Mouse (Mus musculus): ENCODE data around the gene Ankub1.

DNA sequence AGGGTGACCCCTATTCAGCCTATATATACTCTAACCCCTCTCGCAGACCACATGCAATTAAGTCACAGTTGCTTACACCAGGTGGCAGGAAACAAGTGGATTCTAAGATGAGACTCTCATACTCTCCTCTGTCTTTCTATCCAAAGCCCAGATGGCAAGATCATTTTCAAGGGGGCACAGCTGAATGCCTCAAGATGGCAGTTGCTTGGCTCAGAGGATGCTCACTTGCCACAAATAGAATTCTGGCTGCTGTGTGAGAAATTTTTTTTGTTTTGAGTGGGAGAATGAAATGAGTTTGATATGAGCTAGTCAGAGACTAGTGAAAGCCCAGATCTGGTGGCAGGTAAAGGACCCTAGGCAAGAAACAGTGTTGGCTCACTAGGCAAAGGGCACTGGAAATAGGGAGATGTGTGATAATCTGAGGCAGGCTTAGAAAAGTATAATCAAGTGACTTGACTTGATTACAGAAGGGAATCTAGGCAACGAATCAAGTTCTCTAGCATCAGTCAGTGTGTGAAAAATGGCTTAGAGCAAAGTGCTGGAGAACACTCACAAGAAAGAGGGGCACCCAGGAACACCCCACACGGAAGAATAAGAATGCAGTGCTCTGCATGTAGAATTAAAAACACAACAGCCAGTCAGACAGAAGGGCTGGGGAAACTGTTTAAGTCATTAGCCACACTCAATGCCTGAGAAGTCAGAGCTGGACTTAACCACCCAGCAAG is 57.7 kb downstream of the Ankub1 start:
- TF ChIP-seq CTCF (conservative IDR thresholded peaks at IDR 0.05; ENCODE audit: insufficient read depth, insufficient read length, low read depth, low read length) (no peak), POLR2A (IDR thresholded peaks at IDR 0.05; ENCODE audit: low read depth, low read length) (no peak)

Data from kidney, adult 2 months (tissue).